Mouse (Mus musculus) lung, postnatal 10 days (tissue): ENCODE data around the gene Olfr33.

Experiments used
- DNase-seq: peaks from one replicate; pipeline ENCODE4 v3.0.0; 2021

Olfr33 gene

DNA sequence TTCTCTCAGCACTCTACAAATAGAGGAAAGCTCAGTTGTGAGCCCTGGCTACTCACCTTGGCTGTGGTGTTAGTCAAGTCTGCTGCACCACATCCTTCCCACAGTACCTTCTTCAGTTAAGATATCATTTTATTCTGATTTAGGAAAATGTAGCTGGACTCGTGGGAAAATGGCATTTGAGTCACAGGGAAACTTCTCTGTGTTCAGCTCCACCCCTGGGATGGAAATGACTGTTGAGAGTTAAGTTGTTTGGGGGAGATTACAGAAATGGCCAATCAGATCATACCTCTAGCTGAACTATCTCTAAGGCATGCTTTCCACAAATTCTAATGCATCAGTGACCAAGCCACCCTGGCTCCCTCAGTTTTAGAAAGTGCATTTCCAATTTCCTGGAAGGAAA is at the start of gene Olfr33:
Gene Olfr33, minus strand, starts transcription at position 101 of the 400 bp plus-strand sequence.
- no peak for DNase-seq

DNA sequence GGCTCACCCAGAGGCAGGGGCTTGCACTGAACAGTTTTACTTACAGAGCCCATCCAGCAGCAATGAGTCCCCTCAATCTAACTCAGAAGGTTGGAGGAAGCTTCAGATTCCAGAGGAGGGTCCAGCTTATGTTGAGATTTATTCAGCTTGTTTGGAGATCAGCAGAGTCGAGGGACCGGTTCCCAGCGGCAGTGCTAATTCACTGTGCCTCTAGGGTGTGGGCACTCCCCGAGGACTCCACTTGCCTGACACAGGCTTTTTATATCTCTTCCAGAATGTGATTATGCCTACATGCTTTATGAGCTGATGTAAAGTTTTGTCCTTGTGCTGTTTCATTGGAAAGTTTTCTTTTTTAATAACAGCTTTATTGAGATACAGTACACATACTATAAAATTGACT is 40.4 kb upstream of the Olfr33 start, which contains the start of the genes Olfr560 and Olfr78:
Gene Olfr560, minus strand, starts transcription at position 101 of the 400 bp plus-strand sequence.
Gene Olfr78, minus strand, starts transcription at position 206 of the 400 bp plus-strand sequence.
- no peak for DNase-seq

DNA sequence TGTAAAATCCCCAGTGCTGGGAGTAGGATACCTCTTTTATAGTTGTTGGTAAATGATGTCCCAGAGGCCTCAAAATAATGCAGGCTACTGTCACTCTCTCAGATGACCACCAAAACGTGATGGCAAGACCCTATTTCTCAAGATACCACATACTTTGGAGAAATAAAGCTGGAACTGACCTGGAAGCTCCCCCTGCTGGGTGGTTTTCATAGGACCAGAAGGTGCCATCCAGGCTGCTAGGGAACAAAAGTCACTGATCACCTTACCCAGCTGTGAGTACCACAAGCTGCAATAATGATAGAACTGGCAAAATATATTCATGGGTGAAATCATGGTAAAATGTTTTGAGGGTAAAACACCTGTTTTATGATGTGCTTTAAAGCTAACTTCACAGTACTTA is 33.2 kb upstream of the Olfr33 start:
- DNase-seq, result peak; percentile 4

DNA sequence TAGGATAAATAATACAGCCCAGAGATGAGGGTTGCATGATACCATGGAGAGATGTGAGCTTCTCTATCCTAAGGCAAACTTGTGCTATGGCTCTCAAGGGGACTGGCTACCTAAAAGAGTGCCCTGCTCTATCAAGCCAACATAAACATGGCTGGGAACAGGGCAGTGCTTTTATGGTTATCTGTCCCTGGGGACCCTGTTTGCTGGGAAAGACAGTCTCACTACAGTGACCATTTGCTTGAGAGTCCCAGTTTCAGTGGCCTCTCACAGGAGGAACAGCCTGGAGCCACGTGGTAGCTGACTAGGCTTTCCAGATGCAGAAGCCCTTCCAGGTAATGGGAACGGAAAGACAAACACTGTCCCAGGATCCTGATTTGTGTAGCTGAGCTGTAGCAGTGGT is 18.8 kb upstream of the Olfr33 start:
- DNase-seq, result no peak

GRCm38 (mm10) chr7:102733793-102734192 is 14.9 kb upstream of the Olfr33 start:
- DNase-seq, result no peak

- no peak for DNase-seq
Measured at GRCm38 (mm10) chr7:102727391-102727790, 8.5 kb upstream of the Olfr33 start, which contains the start of gene Olfr559. Olfr559 (minus strand) TSS chr7:102727491.

DNA sequence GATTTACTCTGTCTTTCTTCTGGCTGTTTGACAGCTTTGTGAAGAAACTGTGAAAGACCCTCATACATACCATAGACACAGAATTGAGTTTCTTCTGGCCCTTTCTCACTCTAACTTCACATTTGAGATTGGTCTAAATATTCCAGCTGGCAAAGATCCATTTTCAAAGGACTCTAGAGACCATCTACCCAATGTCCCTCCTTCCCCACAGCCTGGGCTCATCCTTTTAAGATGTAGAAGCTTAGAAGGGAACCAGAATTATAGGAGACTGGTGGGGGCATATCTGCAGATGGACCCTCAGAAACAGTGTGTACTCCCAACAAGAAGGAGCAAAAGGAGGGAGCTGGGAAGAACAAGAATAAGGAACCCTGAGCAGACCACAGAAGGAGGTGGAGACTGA is 17.0 kb downstream of the Olfr33 start, which contains the start of gene Olfr558:
Gene Olfr558, plus strand, starts transcription at position 301 of the 400 bp plus-strand sequence.
- no peak for DNase-seq

GRCm38 (mm10) chr7:102698461-102698860 is 20.4 kb downstream of the Olfr33 start:
- no peak for DNase-seq

- DNase-seq, result peak; percentile 50
Measured at GRCm38 (mm10) chr7:102695358-102696125, 23.3 kb downstream of the Olfr33 start, which contains the start of gene Olfr557. Olfr557 (plus strand) TSS chr7:102695910.

DNA sequence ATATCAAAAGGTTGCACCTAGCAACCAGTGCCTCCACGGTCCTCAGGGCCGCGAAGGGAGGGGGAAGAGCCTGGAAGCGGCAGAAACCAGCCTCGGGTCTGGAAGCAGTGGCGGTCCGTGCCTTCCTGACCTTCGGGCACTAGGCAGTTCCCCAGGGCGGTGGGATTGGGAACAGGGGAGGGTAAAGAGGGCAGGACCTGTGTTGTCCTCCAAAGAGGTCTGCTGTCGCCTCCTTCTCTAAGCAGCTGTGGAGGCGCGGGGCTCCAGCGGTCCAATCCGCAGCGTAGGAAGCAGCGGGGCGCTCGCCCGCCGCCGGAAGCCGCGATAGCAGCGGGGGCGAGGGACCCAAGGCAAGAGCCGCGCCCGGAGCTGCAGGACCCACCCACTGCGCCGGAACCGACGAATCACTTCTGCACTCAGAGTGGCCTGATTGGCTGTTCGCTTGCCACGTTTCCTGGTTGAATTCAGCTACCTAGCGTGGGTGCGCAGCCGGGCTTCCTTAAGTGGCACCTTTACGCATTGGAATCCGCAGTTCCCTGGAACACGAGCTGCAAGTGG is 31.8 kb downstream of the Olfr33 start, which contains the start of gene Trim68:
Gene Trim68, minus strand, starts transcription at position 384 of the 558 bp plus-strand sequence.
- peak; percentile 94 for DNase-seq

DNA sequence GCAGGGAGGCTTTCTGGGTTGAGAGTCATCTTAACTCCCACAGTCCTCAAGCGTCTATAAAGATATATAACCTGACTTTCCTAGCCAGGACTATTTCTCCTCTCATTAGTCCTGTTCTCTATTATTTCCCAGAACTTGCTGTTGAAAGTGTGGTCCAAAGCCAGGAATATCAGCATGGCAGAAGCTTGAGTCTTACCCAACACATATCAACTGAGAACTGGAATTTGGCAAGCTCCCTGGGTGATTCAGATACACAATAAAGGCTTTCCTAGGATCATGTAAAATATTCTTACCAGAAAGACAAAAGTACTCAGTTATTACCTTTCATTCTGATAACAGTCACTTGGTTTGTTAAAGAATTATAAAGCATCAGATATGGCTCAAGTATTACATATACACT is 37.0 kb downstream of the Olfr33 start:
- DNase-seq, result no peak

- no peak for DNase-seq
Measured at GRCm38 (mm10) chr7:102676225-102676624, 42.6 kb downstream of the Olfr33 start.

DNA sequence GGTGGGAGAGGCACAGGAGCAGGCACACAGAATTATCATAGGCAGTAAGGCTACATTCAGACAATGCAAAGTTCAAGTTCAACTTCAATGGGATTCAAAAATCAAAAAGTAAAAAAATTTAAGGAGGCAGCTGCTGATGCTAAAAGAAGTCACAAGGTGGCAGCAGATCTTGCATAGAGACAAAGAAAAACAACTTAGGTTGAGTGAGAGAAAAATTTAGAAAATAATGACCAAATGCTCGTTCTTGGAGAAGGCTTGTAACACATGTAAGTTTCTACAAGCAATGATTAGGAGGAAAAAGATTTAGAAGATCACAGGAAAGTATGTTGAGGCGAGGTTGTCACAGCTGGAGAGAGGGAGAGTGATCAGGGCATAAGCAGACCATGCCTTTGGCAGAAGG is 53.5 kb downstream of the Olfr33 start:
- peak; percentile 11 for DNase-seq

DNA sequence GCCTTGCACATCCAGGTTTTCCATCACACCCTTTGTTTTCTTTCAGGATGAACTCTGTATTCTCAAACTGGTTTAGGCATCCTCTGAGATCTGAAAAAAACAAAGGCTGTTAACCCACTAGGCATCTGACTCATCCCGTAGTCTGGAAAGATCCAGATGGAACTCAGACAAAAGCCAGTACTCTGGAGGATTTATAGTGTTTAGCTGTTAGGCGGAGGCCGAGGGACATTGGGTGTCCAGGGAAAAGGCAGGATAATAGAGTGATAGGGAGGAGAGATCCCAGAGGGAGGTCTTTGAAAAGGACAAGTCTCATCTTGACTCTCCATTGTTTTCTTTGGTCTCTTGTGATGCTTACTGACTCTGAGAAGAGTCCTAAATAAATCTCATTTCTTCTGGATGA is 54.3 kb downstream of the Olfr33 start, which contains the start of gene Olfr556:
Gene Olfr556, plus strand, starts transcription at position 301 of the 400 bp plus-strand sequence.
- DNase-seq, result no peak
